Mouse (Mus musculus) ES-CJ7 (cell line): Measurements from ENCODE around the gene Olfr212.
A peak's percentile ranks its signal among the peaks of the same experiment; 100 is the strongest.
"Not testable (repeated sequence)": the region's sequence is repeated elsewhere in the genome, so short reads cannot be mapped to it uniquely, and the experiment has no call there.

Source experiments
- DNase-seq: peaks from one replicate; pipeline ENCODE4 v3.0.0; 2011; ENCODE audit warnings: low read depth, low spot score

The Olfr212 gene

DNA sequence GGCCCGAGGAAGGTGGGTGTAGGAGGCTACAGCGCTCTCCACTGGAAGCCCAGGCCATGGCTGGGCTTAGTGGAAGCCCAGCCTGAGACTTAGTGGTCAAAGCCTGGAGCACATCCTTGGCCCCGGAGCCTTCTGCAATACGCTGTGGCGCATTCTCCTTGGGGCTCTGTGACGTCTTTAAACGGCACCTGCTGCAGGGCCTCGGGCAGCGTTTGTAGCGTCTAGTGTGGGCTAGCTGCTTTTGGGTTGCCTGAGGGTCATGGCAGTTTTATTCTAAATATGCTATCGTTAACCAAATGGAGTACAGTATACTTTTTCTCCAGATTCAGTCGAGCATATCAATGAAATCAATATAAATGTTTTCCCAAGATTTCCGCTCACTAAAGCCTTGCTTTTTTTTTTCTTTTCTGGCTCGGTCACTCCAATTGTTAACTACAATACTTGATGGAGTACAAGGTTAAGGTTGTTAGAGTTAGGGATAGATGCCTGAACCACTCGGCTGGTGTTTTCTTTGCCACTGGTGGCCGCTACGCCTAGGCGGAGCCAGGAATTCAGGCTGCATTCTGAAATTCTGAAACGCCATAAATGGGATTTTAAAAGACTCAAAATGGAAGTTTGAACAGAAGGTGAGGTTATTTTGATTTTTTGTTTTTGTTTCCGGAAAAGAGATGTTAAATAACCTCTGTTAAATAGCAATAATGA is at the start of gene Olfr212:
Olfr212 (plus strand) TSS at position 215 of the 702 bp plus-strand sequence.
- DNase-seq = not testable (repeated sequence)

DNA sequence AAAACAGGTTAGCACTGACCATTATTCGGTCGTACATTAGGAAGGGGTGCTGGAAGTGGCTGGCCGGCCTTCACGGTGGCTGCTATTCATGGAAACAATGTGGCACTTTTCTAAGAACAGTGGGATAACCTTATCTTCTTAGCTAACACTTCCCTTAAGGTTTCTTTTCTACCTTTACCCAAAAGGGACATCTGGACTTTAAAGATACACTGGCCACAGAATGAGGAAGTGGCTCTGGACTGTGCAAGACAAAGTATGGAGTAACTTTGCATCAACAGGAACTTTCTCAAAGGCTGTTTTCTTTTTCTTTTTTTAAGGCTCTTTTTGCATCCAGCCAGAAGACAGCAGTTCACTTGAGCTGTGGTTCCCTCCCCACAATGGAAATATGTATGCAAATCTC is 47.6 kb upstream of the Olfr212 start:
- no peak for DNase-seq

DNA sequence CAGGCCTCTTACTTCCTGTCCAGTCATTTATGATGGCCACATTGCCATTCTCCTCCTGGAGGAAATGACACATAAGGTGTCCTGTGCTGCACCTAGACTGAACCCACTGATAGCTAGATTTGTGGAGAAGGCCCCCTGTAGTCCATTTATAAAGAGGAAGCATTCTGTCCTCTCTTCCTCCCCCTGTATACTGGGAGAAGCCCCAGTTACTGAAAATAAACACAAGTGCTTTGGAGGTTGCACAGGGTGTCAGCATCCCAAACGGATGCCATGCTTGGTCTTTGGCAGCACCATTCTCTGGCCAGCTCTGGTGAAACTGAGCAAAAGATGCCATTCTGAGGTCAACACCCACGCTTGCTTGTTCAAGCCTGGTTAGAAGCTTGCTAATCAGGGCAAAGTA is 47.1 kb upstream of the Olfr212 start:
- DNase-seq = no peak

DNA sequence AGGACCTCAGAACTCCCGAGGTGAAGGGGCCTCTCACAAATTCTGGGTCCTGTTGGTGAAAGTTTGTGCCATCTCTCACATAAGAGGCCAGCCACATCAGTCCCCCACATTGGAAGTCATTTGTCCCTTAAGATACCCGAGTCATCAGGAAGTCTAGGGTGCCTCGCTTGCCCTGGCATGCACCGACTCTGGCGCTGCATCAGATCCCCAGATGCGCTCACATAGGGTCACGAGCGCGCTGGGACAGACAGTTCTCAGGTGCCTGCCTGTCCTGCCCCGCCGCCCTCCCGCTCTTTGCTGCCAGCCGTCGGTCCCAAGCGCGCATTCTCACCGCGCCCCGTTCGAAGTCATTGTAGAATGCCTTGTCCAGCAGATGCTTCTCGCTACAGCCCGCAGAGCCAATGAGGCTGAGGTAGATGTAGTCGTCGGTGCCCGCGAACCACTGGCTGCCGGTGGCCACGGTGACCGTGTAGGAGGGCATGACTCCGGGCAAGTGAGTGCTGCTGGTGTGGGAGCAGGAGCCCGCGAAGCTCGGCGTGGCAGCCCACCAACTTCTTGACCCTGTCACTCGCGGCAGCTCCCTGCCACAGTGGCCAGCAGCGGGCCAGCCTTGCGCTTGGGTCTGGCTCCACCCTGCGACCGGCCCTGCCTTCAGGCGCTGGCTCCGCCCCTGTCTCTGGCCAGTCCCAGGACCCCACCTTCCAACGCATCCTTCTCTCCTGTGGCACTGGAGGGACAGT is 45.6 kb upstream of the Olfr212 start, which contains the start of gene Alox5:
Alox5 (minus strand) TSS at position 635 of the 740 bp plus-strand sequence.
- DNase-seq = peak; percentile 6

DNA sequence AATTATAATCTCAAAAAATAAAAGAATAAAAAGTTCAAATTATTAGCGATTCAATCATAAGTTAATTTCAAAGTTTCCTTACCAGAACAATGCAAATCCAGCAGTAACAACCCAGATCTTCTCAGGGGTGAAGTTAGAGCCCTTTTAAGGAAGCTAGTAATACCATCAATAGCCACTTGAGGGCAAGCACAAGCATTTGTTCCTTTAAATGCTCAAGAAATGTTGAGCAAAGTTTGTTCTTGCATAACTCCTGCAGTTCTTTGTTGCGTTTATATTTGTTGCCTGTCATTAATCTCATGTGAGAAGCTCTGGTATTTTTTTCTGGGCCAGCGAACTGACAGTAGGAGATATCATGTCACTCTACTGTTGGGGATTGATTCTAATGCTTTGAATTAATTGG is 38.2 kb upstream of the Olfr212 start:
- peak; percentile 35 for DNase-seq

DNA sequence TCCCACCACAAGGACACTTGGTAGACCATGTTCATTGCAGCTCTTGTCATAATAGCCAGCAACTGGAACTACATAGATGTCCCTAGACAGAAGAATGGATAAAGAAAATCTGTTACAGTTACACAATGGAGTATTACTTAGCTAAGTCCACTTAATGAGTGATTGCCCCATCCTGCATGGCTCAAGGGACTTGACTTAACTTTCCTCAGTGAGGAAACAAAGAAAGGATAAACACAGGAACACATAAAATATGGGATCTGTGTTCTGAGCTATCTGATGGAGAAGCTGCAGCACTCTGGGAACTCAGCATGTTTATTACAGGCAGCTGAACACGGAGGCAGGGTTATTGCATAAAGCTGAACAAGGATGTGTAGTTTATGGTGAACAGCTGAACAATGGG is 21.2 kb upstream of the Olfr212 start:
- DNase-seq = no peak

DNA sequence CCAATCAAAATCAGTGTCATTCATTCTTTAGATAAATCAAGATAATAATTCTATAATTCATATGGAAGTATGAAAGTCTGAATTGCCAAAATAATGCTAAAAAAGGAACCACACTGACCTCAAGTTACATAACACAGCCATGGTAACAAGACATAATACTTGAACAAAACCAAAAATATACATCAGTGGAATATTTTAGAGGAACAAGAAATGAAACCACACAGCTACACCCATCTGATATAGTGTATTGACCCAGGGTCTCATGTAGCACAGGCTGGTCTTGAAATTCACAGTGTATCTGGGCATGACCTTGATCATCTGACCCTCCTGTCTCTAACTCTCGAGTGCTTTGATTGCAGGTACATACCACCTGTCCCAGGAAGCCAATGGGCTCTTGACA is 19.5 kb upstream of the Olfr212 start:
- DNase-seq = no peak

DNA sequence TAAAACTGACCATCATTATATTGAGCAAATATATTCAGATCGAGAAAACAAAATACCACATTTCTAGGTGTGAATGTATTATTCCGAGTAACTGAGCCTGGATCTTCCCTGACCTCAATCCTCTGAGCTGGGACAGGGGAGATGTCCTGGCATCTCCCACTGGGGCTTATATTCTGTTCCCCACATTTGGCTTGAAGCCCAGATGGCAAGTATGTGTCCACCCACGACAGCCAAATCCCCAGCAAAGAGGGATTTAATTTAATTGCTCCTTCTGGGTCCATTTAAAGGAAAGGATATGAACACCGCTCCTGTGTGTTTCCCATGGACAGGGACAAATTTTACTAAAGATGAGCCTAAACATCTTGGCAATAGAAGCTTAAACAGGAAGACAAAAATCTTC is 17.5 kb upstream of the Olfr212 start, which contains the start of gene Olfr211:
Olfr211 (plus strand) TSS at position 301 of the 400 bp plus-strand sequence.
- no peak for DNase-seq

DNA sequence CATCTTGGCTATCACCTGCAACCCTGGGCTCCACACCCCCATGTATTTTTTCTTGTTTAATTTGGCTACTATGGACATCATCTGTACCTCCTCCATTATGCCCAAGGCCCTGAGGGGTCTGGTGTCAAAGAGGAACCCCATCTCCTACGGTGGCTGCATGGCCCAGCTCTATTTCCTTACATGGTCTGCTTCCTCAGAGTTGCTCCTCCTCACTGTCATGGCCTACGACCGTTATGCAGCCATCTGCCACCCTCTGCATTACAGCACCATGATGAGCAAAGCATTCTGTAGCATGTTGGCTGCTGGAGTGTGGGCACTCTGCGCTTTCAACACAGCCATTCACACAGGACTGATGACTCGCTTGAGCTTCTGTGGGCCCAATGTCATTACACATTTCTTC is 12.6 kb upstream of the Olfr212 start:
- DNase-seq = no peak

DNA sequence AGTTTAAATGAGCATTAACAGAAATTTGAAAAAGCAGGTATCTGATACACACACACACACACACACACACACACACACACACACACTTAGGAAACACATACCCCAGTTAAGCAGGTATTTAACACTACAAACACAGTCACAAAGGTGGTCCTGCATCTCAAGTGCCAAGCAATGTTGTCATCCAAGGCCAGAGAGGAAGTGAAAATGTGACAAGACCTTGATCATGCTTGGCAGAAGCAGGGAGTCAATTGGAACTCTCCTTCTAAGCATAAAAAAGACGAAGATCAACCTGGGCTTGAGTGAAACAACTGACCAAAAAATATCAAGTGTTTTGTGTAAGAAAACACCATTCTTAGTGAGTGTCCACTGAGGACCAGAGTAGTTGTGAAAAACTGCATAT is 10.4 kb upstream of the Olfr212 start:
- DNase-seq = no peak

DNA sequence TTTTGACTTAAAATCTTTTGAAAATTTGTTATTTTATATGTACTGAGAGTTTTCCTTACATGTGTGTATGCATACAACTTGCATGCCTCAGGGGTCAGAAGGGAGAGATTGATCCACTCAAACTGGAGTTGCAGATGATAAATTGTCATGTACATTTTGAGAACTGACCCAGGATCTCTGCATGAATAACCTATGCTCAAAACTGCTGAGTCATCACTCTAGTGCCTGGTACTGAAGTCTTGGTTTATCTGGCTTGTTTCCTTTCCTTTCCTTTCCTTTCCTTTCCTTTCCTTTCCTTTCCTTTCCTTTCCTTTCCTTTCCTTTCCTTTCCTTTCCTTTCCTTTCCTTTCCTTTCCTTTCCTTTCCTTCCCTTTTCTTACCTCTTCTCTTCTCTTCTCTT is 8.5 kb downstream of the Olfr212 start:
- no peak for DNase-seq

DNA sequence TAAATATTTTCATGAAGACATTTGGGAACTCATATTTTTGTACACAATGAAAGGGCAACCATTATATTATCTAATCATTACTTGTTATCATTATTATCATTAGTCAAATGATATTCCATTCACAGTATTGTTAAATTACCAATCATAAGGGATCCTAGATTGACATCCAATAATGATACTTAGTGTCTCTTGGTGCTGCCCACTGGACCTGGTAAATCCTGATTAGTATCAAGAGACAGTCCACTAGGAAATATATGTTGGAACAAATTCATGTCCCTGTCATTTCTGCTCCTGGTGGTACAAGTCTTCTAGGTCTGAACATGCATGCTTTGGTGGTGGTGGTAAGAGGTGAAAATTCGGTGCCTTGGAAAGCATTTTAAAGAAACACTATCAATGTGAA is 31.8 kb downstream of the Olfr212 start, which contains the start of gene Olfr213:
Olfr213 (plus strand) TSS at position 301 of the 400 bp plus-strand sequence.
- no peak for DNase-seq

DNA sequence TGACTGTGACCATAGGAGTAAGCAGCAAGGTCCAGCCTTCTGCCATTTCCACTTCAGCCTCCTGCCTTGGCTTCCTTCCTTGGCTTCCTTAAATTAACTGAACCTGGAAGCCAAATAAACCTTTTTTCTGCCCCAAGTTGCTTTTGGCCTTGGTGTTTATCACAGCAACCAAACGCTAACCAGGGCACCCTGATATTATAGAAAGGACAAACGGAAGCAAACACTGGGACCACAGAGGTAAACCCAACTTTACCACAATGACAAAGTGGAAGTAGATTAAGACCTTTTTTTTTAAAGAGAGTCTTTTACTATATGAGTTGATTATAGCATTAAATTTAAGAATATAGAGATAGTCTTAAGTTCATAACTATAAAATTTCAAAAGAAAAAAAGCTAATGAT is 36.2 kb downstream of the Olfr212 start:
- DNase-seq = no peak

DNA sequence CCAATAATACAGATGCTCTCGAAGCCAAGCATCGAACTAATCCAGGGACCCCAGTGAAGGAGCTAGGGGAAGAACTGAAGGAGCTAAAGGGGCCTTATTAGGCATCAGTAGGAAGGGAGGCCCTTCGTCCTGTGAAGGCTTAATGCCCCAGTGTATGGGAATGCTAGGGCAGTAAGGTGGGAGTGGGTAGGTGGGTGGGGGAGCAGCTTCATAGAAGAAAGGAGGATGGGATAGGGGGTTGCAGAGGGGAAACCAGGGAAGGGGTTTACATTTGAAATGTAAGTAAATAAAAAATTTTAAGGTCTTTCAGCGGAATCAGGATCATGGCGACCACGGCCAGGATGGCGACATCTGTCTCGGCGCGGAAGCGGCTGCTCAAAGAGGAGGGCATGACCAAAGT is 44.5 kb downstream of the Olfr212 start, which contains the start of gene Gm5580:
Gm5580 (plus strand) TSS at position 301 of the 400 bp plus-strand sequence.
- not testable (repeated sequence) for DNase-seq

DNA sequence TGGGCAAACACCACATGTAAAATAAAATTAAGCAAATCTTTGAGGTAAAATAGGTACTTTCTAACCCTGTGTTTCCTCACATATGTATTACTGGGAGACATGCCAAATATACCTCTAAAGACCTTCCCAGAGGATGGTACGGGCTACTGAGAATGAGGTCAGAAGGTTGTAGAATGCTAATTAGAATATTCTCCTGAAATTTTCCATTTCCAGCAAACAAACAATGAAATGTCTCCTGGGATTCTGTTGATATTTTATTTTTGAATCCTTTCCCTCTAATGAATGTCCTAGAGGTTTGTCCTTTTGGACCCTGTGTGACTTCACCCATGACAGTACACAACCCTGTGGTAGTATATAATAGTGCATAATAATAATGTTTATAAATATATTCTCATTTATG is 47.6 kb downstream of the Olfr212 start, which contains the start of gene Olfr214:
Olfr214 (plus strand) TSS at position 301 of the 400 bp plus-strand sequence.
- DNase-seq = no peak

DNA sequence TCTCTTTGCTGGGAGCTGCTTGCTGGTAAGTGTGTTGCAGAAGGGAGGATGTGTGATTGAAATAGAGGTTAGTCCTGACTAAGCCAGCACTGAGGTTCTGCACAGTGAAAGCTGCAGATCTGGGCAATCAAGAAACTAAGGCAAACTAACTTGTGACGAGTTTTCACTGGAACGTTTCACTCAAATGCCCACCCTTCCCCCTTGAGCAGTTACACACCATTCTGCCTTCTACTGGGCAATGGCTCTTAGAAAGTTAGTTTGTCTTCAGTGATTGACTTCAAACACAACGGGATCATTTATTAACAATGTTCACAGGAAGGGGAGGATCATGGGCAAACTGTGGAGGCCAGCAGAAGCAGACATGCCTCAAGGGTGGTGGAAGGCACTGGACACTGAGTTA is 48.6 kb downstream of the Olfr212 start:
- no peak for DNase-seq
